Mouse (Mus musculus) right cerebral cortex, postnatal 4 days (tissue): ENCODE measurements at regions not wholly inside any gene's neighbourhood (a gene's known extent, or its start where the extent isn't known, plus 50 kb on each side); places are given as distances from the start of the nearest gene placed in this dataset.

Experiments used
- DNase-seq: peaks from one replicate; pipeline ENCODE4 v3.0.0-alpha.2; 2022

GRCm38 (mm10) chr5:42767688-42768087, 465.3 kb upstream of the Cpeb2 start:
- DNase-seq = no peak

- peak; percentile 3 for DNase-seq
These were observed 455.7 kb upstream of the Cpeb2 start for GRCm38 (mm10) chr5:42777120-42777910.

DNA sequence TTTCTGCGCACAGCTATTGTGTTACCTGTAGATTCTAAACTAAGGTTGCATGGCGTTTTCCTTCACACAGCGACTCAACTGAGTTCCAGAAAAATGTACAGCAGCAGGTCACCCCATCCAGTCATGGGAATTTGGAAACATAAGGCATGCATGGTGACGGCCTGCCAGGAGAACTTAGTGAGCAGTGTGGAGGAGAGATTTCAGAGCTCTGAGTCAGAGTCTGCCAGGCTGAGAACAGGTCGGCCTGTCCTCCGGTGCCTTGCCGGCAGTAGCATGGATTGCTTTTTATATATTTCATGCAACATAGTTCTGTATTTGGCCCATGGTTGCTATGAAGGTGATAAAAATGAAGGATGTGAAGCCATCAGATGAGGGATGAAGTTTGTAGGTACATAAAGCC, 427.0 kb upstream of the Cpeb2 start:
- DNase-seq = no peak
